Mouse (Mus musculus): ENCODE data around the gene Dnm1. TPM values are rescaled to one million over a fixed set of nuclear protein-coding genes. Genes with fewer than 3 reads are reported as not detected.
"Not testable (repeated sequence)": the region's sequence is repeated elsewhere in the genome, so short reads cannot be mapped to it uniquely, and the experiment has no call there.

Dnm1 gene
- total RNA-seq, 2 experiments from 2014 or later, result 3.6 to 4.4 TPM

GRCm38 (mm10) chr2:32311443-32312317 lies 41.5 kb downstream of the Dnm1 start:
- DNase-seq, result no peak

- DNase-seq, result peak in 1 of 2 experiments; percentile 40
Measured at GRCm38 (mm10) chr2:32310096-32310845, 42.9 kb downstream of the Dnm1 start.

GRCm38 (mm10) chr2:32308870-32309568 lies 44.1 kb downstream of the Dnm1 start:
- DNase-seq, result no peak

- peak; percentile 41 to 73 for DNase-seq
Measured at GRCm38 (mm10) chr2:32307941-32308760, 45.0 kb downstream of the Dnm1 start.

- no peak for DNase-seq
Measured at GRCm38 (mm10) chr2:32307247-32307798, 45.8 kb downstream of the Dnm1 start.

GRCm38 (mm10) chr2:32306176-32306575 lies 47.0 kb downstream of the Dnm1 start:
- no peak for DNase-seq

GRCm38 (mm10) chr2:32305668-32306067 lies 47.5 kb downstream of the Dnm1 start:
- no peak for DNase-seq

- DNase-seq, result peak in 1 of 2 experiments; percentile 74
Measured at GRCm38 (mm10) chr2:32304145-32304832, 48.8 kb downstream of the Dnm1 start.

- no peak for DNase-seq
Measured at GRCm38 (mm10) chr2:32302952-32303351, 50.2 kb downstream of the Dnm1 start.

GRCm38 (mm10) chr2:32299469-32299868 lies 53.7 kb downstream of the Dnm1 start:
- DNase-seq, result no peak

- not testable (repeated sequence) for DNase-seq
Measured at GRCm38 (mm10) chr2:32295842-32296241, 57.3 kb downstream of the Dnm1 start.

GRCm38 (mm10) chr2:32295285-32295684 lies 57.9 kb downstream of the Dnm1 start:
- no peak for DNase-seq

GRCm38 (mm10) chr2:32294348-32294747 lies 58.8 kb downstream of the Dnm1 start:
- peak; percentile 79 to 83 for DNase-seq

- peak in 1 of 2 experiments; percentile 61 for DNase-seq
Measured at GRCm38 (mm10) chr2:32289578-32289977, 63.6 kb downstream of the Dnm1 start.

GRCm38 (mm10) chr2:32288371-32288931 lies 64.7 kb downstream of the Dnm1 start:
- DNase-seq, result no peak

- DNase-seq, result peak; percentile 98 to 99
Measured at GRCm38 (mm10) chr2:32287923-32288367, 65.2 kb downstream of the Dnm1 start, which contains the start of gene Swi5. Gene Swi5, minus strand, starts transcription at chr2:32288075.

GRCm38 (mm10) chr2:32287334-32287840 lies 65.8 kb downstream of the Dnm1 start, which contains the start of gene Golga2:
Gene Golga2, plus strand, starts transcription at chr2:32287384.
- DNase-seq, result no peak

GRCm38 (mm10) chr2:32283986-32284385 lies 69.2 kb downstream of the Dnm1 start:
- no peak for DNase-seq

- DNase-seq, result peak; percentile 60 to 73
Measured at GRCm38 (mm10) chr2:32282727-32283126, 70.4 kb downstream of the Dnm1 start.

- DNase-seq, result no peak
Measured at GRCm38 (mm10) chr2:32282289-32282688, 70.8 kb downstream of the Dnm1 start.
